Mouse (Mus musculus) bone marrow macrophage, adult 2 months (primary cell): ENCODE measurements around the gene Metap1. TPM values are rescaled to one million over a fixed set of nuclear protein-coding genes. Genes with fewer than 3 reads are reported as not detected.

ENCODE experiments used
- H3K27ac ChIP-seq: 2 replicates; pipeline ENCODE4 v1.5.1; 2012; ENCODE audit warnings: low read depth, low read length; ENCODE audit not compliant: insufficient read depth
- H3K4me1 ChIP-seq: 2 replicates; pipeline ENCODE4 v1.6.1; 2012; ENCODE audit warnings: low read length; ENCODE audit not compliant: control insufficient read depth, insufficient read depth
- H3K4me3 ChIP-seq: 2 replicates; pipeline ENCODE4 v1.5.1; 2012; ENCODE audit warnings: mild to moderate bottlenecking, low read length, moderate library complexity; ENCODE audit not compliant: insufficient read depth
- CTCF ChIP-seq: IDR thresholded peaks from 2 replicates; pipeline ENCODE4 v1.5.1; 2012; ENCODE audit warnings: low read depth, mild to moderate bottlenecking, low read length, moderate library complexity
- POLR2A ChIP-seq: IDR thresholded peaks from 2 replicates; pipeline ENCODE4 v1.6.1; 2012; ENCODE audit warnings: mild to moderate bottlenecking, low read depth, low read length, borderline replicate concordance
- polyA plus RNA-seq: library from polyadenylated mRNA; stranded (reverse); fragments of >200 nt; gene quantifications from 2 replicates; pipeline ENCODE4 v1.2.4, GENCODE M21; 2012; ENCODE audit not compliant: missing spikeins, insufficient read depth, insufficient read length

Metap1 gene
- polyA plus RNA-seq, 1 experiment = 33.7 TPM

DNA sequence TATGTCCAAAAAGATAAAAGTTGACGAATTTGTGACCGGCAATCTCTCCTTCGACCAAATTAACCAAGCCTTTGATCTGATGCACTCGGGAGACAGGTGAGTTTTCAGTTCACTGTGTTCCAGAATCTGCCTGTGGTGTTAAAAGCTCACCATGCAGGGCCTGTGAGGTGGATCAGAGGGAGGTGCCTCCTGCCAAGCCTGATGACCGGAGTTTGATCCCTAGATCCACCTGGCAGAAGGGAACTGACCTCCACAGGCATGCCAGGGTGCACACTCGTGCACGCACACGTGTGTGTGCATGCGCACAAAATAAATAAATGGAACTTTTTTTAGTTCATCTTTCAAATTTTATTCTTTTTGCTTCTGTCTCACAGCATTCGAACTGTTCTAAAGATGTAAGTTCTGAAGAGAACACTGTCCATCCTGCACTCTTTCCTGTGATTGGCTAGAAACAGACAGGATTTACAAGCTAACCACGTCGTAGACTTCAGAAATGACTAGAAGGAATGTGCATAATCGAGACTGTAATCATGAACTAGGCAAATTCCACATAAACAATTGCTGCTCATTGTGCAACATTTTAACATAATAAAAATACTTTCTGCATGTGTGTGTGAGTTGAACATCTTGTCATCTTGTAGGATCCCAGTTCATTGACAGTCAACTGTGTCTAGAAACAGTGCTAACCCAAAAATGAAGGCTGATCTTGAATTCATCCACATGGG is 34.4 kb downstream of the Metap1 start:
- no peak overlapping the region for H3K4me3 ChIP-seq
- TF ChIP-seq POLR2A = no peak
- TF ChIP-seq CTCF = no peak
- H3K4me1 ChIP-seq = peaks cover 6% of the 10 kb centered on the region
- H3K27ac ChIP-seq = no peak overlapping the region

DNA sequence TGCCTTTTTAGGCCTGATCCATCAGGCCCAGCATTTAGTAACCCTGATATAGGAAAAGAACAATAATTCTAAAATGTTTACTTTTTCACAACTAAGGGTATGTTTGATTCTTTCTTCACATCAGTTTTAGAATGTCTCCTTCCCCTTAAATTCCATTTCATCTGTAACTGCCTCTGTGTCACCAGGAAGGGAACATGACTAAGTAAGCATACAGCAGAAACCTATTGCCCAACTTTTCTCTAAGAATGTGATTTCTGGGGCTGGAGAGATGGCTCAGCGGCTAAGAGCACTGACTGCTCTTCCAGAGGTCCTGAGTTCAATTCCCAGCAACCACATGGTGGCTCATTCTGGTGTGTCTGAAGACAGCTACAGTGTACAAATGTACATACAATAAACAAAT is 35.1 kb downstream of the Metap1 start:
- no peak for TF ChIP-seq POLR2A
- TF ChIP-seq CTCF = no peak
- H3K27ac ChIP-seq = no peak overlapping the region

DNA sequence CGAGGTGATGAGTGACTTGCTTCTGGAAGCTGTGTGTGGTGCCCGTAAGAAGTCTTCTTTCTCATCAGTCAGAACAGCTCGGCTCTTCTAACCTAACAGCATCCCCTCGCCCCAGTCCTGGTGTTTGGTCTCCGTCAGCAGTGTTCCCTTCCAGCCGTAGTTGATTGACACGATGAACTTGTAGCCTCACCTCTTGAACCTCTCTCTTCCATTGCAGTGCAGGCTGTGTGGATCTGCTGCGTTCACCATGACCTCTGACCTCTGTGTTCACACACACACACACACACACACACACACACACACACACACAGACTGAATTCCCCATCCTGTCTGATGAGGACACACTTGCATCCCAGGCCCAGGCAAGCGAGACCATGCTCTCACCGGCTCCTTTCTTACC is 37.1 kb downstream of the Metap1 start:
- TF ChIP-seq POLR2A (no peak), CTCF (no peak)
- Histone ChIP-seq H3K4me3 (no peak overlapping the region), H3K27ac (no peak overlapping the region), H3K4me1 (peaks cover 6% of the 10 kb centered on the region)

More for the DNA sequence above, 35.1 kb downstream of the Metap1 start:
- Histone ChIP-seq H3K4me3 (no peak overlapping the region), H3K4me1 (peaks cover 6% of the 10 kb centered on the region)

DNA sequence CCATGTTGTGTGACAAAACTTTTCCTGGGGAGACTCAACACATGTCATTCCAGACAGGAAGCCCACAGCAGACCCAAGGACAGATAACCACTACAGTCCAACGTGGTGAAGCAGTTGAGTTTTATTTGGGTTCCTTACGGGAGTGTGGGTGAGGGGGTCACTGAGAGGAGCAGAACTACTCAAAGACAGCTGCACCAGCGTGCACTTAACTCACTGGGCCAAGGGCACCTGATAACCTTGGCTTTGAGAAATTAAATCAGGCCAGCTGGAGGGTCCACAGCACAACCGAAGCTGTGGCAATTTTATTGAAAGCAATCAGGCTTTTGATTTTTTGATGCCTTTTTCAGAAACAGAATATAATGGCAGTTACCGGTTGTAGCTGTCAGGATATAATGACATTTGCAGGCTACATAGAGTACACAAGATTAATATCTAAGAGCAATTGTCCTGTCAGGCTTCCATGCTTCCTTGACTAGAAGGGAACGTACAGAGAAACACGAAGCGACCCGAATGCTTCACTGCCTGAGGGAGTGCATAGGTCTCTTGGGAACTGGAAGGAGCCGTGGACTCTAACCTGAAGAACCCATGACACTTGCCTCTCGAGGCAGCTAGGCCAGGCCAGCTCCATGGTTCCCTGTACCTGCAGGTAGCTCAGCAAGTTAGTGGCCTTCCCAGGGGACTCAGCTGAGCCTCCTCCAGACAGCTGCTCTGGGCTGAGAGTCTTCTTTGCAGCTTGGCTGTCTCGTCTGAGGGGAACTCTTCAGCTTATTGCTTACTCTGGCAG is 41.0 kb downstream of the Metap1 start:
- H3K4me1 ChIP-seq = peaks cover 4% of the 10 kb centered on the region
- TF ChIP-seq CTCF (no peak), POLR2A (no peak)
- H3K4me3 ChIP-seq = no peak overlapping the region
- H3K27ac ChIP-seq = no peak overlapping the region

DNA sequence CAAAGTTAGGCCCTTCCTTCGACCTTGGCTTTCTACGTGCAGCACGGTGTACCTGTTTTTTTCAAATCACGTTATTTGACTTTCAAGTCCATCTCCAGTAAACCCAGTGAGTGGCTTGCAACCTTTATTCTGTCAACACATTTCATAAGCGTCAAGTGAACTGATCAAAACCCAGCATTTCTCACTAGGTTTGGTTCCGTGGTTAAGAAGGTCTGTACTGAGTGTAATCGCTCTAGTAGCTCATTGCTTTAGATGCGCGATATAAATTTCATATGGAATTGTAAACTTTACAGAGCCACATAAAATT is 45.9 kb downstream of the Metap1 start:
- peaks cover 8% of the 10 kb centered on the region for H3K4me1 ChIP-seq
- TF ChIP-seq CTCF (no peak), POLR2A (no peak)
- peak overlapping the region; percentile 79 for H3K4me3 ChIP-seq
- 0 out of 2 replicates have a peak overlapping the region, but pooled peaks have one; percentile 22 for H3K27ac ChIP-seq

DNA sequence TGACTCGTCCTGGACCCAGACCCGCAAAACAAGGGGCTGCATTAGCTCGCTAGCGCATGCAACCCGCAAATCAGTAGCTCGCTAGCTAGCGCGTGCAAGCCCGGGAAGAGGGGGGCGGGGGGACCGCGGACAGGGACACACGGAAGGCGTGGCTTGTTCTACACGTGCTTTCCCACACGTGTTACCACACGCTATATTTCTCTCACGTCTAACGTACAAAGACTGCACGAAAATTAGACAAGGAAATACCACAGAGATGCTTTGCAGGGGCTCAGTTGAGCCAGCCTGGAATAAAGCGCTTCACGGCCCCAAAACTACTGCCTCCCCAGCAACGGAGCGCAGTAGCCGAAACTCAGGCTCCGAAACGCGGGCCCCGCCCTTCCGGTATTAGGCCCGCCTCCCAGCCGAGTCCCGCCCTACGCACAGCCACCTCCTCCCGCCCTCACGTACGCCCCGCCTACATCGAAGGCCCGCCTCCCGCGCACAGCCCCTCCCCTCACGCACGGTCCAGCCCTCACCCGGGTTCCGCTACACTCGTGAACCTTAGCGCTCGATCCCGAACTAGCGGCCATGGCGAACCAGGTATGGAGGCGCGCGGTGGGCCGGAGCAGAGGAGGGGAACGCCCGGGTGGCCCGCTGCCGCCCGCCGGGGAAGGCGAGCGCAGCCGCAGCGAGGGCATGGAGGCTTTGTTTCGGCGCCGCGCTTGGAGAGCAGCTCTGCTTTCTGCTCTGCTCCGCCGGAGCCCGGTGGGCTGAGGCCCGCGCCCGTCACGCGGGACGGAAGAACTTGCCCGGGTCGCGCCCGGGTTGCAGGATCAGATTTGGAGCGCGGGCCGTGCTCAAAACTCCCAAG is 46.5 kb downstream of the Metap1 start, which contains the start of gene Adh5:
Gene Adh5 (plus strand): TSS at position 482 of the 853 bp plus-strand sequence.
- peak within 1 kb of the TSS; percentile 79 for H3K4me3 ChIP-seq
- TF ChIP-seq CTCF (no peak), POLR2A (no peak)
- peaks cover 8% of the 10 kb centered on the region for H3K4me1 ChIP-seq
- peak within 1 kb of the TSS; percentile 51 for H3K27ac ChIP-seq

DNA sequence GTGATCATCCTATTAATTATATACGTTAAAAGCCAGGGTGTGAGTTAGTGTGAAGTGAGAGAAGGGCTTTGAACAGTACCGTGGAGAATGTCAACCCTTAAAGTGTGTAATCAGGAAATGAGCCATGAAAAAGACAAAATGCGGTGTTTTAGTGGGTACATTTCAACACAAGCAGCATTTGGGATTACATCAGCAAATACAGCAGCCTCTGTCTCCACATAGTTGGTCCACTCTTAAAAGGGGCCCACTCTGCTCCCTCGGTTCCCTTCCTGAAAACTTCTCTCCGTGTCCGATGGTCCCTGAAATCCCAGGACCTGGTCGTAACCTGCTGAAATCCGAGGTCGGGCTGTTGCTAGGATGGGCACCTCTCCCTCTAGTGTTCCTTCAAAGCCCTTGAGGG is 47.1 kb downstream of the Metap1 start:
- peak overlapping the region; percentile 51 for H3K27ac ChIP-seq
- peak overlapping the region; percentile 67 for H3K4me3 ChIP-seq
- peaks cover 8% of the 10 kb centered on the region for H3K4me1 ChIP-seq
- TF ChIP-seq CTCF (no peak), POLR2A (no peak)

DNA sequence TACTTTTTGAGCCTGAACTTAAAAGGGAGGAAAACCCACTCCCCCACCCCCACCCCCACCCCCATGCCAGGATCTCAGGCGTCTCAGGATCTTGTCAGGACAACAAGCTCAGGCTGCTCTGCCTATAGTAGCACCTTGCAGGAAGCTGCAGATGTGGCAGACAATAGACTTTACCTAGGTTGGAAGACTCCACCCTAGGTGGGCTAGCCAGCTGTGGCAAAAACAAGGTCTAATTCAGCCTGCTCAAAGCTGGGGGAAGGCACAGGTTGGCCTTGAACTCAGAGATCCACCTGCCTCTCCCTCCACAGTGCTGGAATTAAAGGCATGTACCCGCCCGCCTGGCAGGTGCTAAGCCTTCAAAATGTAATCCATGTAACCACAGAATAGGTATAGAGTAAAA is 50.6 kb downstream of the Metap1 start:
- TF ChIP-seq POLR2A = no peak
- no peak for TF ChIP-seq CTCF
- Histone ChIP-seq H3K4me1 (peaks cover 4% of the 10 kb centered on the region; the same call in 1 of the 2 replicates), H3K27ac (no peak overlapping the region), H3K4me3 (no peak overlapping the region)

DNA sequence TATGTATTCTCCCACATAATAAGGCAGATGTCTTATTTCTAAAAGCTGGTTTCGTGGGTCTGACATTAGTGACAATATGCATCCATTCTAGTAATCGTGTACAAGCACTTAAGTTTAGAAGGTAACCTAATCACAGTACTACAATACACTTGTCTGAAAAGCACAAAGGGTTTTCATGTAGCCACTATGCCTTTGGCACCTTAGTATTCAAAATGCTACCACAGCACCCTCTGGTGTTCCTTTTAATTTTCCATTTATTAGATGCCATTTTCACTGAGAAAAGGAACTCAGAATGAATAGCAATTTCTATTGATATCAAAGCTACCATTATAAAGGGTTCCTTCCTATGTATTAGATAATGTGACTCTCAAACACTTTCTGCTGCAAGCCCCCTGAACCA is 57.5 kb downstream of the Metap1 start:
- H3K27ac ChIP-seq = no peak overlapping the region
- no peak overlapping the region for H3K4me3 ChIP-seq
- no peaks in the 10 kb centered on the region for H3K4me1 ChIP-seq
- TF ChIP-seq CTCF = no peak
- TF ChIP-seq POLR2A = no peak
